Mouse (Mus musculus) ES-E14 (cell line): ENCODE measurements around the gene Ppm1n.

Experiments used
- CHD2 ChIP-seq: IDR thresholded peaks from 2 replicates; pipeline ENCODE4 v1.6.1; 2014; ENCODE audit warnings: mild to moderate bottlenecking, low read depth, low read length, inconsistent platforms
- HCFC1 ChIP-seq: IDR thresholded peaks from 2 replicates; pipeline ENCODE4 v1.6.1; 2012; ENCODE audit warnings: low read length, inconsistent platforms, borderline replicate concordance; ENCODE audit not compliant: insufficient read depth
- ZC3H11A ChIP-seq: IDR thresholded peaks from 2 replicates; pipeline ENCODE4 v1.6.1; 2012; ENCODE audit warnings: low read depth, mild to moderate bottlenecking, inconsistent platforms, low read length, borderline replicate concordance
- ZNF384 ChIP-seq: IDR thresholded peaks from 2 replicates; pipeline ENCODE4 v1.6.1; 2012; ENCODE audit warnings: low read depth, low read length, inconsistent platforms

- TF ChIP-seq ZNF384: no peak
- TF ChIP-seq HCFC1: no peak
- TF ChIP-seq CHD2: no peak
- TF ChIP-seq ZC3H11A: no peak
Measured at GRCm38 (mm10) chr7:19314033-19314432, 34.2 kb upstream of the Ppm1n start.
